Mouse (Mus musculus) left cerebral cortex, adult 2 months (tissue): Measurements from ENCODE around the gene 2900011O08Rik. TPM values are rescaled to one million over a fixed set of nuclear protein-coding genes. Genes with fewer than 3 reads are reported as not detected.
A peak's percentile ranks its signal among the peaks of the same experiment; 100 is the strongest.

Experiments used
- DNase-seq, 2 experiments: peaks; one replicate each; pipeline ENCODE4 v3.0.0; 2021 to 2022; ENCODE audit warnings: low spot score in 2 of 2, mixed read lengths in 1 of 2; ENCODE audit errors: extremely low spot score in 1 of 2
- H3K27ac ChIP-seq: fragments of 200-600 bp; 2 replicates; pipeline ENCODE4 v1.8.1; 2022
- H3K4me3 ChIP-seq: fragments of 200-600 bp; 2 replicates; pipeline ENCODE4 v1.8.1; 2022
- CTCF ChIP-seq: fragments of 200-600 bp; IDR thresholded peaks from 2 replicates; pipeline ENCODE4 v1.8.1; 2022; ENCODE audit warnings: antibody characterized with exemption, mild to moderate bottlenecking, moderate library complexity
- intact Hi-C: fragments of 180-260 bp; cut with DNase I; formaldehyde crosslinking; loops from one replicate; pipeline ENCODE4 v1.15.1; 2025
- total RNA-seq, 2 experiments: library from RNA; stranded (reverse); gene quantifications; 2 replicates each; pipeline ENCODE4 v1.2.3; 2021

The 2900011O08Rik gene
- total RNA-seq, 2 experiments from 2014 or later: 272 to 289 TPM

GRCm38 (mm10) chr16:14091771-14092170 is 105.4 kb downstream of the 2900011O08Rik start:
- Histone ChIP-seq H3K4me3 (no peak overlapping the region), H3K27ac (no peak overlapping the region)
- TF ChIP-seq CTCF: no peak
- intact Hi-C loops: no loop called here
- no peak for DNase-seq

GRCm38 (mm10) chr16:14105891-14106290 is 119.5 kb downstream of the 2900011O08Rik start:
- Histone ChIP-seq H3K4me3 (no peak overlapping the region), H3K27ac (no peak overlapping the region)
- DNase-seq: no peak
- intact Hi-C loops: no loop called here
- TF ChIP-seq CTCF: no peak

- no peak for TF ChIP-seq CTCF
- intact Hi-C loops: no loop called here
- Histone ChIP-seq H3K27ac (no peak overlapping the region), H3K4me3 (no peak overlapping the region)
- no peak for DNase-seq
Observed at GRCm38 (mm10) chr16:14109651-14110230, 123.3 kb downstream of the 2900011O08Rik start.

- Histone ChIP-seq H3K4me3 (no peak overlapping the region), H3K27ac (no peak overlapping the region)
- no peak for TF ChIP-seq CTCF
- intact Hi-C loops: no loop called here
- DNase-seq: no peak
Observed at GRCm38 (mm10) chr16:14110922-14111321, 124.5 kb downstream of the 2900011O08Rik start.

- no peak for DNase-seq
- intact Hi-C loops: loop anchor here (1.0 kb wide), 1 partner anchor 207 kb away; no protein-coding TSS in a partner anchor
- peak overlapping the region; percentile 20; the same call in 1 of the 2 replicates for H3K27ac ChIP-seq
- TF ChIP-seq CTCF: peak; percentile 56
- H3K4me3 ChIP-seq: no peak overlapping the region
Observed at GRCm38 (mm10) chr16:14112133-14112532, 125.7 kb downstream of the 2900011O08Rik start.

- no peak for TF ChIP-seq CTCF
- Histone ChIP-seq H3K27ac (peak overlapping the region; percentile 20; the same call in 1 of the 2 replicates), H3K4me3 (no peak overlapping the region)
- no peak for DNase-seq
- intact Hi-C loops: loop anchor here (1.0 kb wide), 1 partner anchor 207 kb away; no protein-coding TSS in a partner anchor
Observed at GRCm38 (mm10) chr16:14112742-14113141, 126.3 kb downstream of the 2900011O08Rik start.

- no peak overlapping the region for H3K4me3 ChIP-seq
- DNase-seq: no peak
- H3K27ac ChIP-seq: no peak overlapping the region
- no peak for TF ChIP-seq CTCF
- intact Hi-C loops: no loop called here
Observed at GRCm38 (mm10) chr16:14117299-14117698, 130.9 kb downstream of the 2900011O08Rik start.

- no peak for TF ChIP-seq CTCF
- no peak overlapping the region for H3K27ac ChIP-seq
- no peak for DNase-seq
- H3K4me3 ChIP-seq: no peak overlapping the region
- intact Hi-C loops: no loop called here
Observed at GRCm38 (mm10) chr16:14120941-14121340, 134.5 kb downstream of the 2900011O08Rik start.

- intact Hi-C loops: no loop called here
- DNase-seq: no peak
- no peak overlapping the region for H3K4me3 ChIP-seq
- TF ChIP-seq CTCF: no peak
- H3K27ac ChIP-seq: no peak overlapping the region
Observed at GRCm38 (mm10) chr16:14121563-14121962, 135.2 kb downstream of the 2900011O08Rik start.

- TF ChIP-seq CTCF: peak; percentile 11
- intact Hi-C loops: no loop called here
- Histone ChIP-seq H3K27ac (no peak overlapping the region), H3K4me3 (no peak overlapping the region)
- DNase-seq: no peak
Observed at GRCm38 (mm10) chr16:14122586-14122985, 136.2 kb downstream of the 2900011O08Rik start.

GRCm38 (mm10) chr16:14123901-14124300 is 137.5 kb downstream of the 2900011O08Rik start:
- Histone ChIP-seq H3K4me3 (no peak overlapping the region), H3K27ac (peak overlapping the region; percentile 53; the same call in 1 of the 2 replicates)
- intact Hi-C loops: no loop called here
- no peak for TF ChIP-seq CTCF
- no peak for DNase-seq

GRCm38 (mm10) chr16:14124709-14125108 is 138.3 kb downstream of the 2900011O08Rik start:
- intact Hi-C loops: no loop called here
- Histone ChIP-seq H3K4me3 (no peak overlapping the region), H3K27ac (no peak overlapping the region)
- DNase-seq: no peak
- TF ChIP-seq CTCF: no peak

GRCm38 (mm10) chr16:14125253-14125652 is 138.8 kb downstream of the 2900011O08Rik start:
- intact Hi-C loops: no loop called here
- no peak for DNase-seq
- H3K4me3 ChIP-seq: no peak overlapping the region
- H3K27ac ChIP-seq: no peak overlapping the region
- TF ChIP-seq CTCF: no peak
